Mouse (Mus musculus) ovary, postnatal 10 days (tissue): ENCODE data around the gene Gm43951.

Source experiments
- DNase-seq: peaks from one replicate; pipeline ENCODE4 v3.0.0; 2022; ENCODE audit warnings: low spot score

Gm43951 gene

DNA sequence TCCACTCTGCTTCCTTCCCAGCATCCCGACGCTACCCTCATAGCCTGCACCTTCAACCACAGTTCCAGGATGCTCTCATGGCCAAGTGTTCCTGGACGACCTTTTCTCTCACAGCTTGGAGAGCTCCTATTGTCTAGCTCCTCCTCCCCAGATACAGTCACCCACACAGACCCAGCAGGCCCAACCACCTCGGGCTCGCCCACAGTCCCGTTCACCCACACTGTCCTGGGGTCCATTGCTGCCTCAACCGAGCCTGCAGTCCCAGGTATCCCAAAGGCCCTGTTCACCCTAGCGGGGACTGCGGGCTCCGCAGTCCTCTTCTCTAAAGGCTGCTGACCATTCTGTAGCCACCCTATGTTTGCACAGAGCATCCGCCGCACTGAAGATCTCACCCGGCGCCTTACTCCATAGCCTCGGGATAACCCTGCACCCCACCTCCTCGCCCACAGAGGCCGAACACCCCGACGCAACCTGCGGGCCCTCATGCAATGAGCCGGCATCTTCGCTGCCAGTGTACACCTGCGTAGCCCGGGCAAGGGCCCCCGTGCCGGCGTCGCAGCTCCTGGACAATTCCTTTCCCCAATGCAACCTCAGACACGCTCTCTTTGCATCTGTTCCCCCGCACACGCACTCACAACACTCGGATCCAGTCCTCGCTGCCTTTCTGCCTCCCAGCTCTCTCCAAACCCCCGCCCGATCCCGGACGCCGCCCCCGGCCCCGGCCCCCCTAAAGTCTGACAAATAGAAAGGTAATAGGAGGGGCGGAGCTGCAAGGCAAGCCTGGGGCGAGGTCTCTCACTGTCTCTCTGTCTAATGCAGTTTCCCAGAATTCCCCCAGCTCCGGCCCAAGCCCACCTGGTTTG is at the start of gene Gm43951:
TSS of gene Gm43951 (minus strand) at position 500 of the 863 bp plus-strand sequence.
- DNase-seq = no peak

GRCm38 (mm10) chr11:72256441-72256840 is 49.8 kb upstream of the Gm43951 start:
- no peak for DNase-seq

GRCm38 (mm10) chr11:72255629-72256028 is 49.0 kb upstream of the Gm43951 start:
- no peak for DNase-seq

DNA sequence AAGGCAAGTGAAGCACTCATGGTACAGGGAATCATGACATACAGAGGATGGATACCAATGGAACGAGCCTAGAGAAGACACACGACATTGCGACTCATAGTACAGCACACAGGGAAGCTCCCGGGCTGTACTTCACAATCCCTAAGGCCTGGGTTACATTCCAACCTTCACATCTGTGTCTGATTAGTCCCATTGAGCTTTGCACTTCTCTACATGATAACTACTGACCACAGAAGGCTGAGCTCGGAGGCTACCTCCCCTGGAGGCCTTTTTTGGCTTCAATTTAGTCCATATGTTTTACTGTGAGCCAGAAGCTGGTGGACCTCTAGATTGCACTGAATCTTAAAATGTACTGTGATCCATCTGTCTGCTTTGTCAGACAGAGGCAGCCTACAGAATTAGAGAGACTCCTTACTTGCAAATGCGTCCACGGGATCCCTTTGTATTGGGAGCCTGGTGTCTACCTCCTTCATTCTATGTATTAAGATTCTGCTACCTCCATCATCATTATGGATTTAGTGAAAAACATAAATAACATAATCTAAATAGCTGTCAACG is 38.6 kb upstream of the Gm43951 start:
- DNase-seq = no peak

DNA sequence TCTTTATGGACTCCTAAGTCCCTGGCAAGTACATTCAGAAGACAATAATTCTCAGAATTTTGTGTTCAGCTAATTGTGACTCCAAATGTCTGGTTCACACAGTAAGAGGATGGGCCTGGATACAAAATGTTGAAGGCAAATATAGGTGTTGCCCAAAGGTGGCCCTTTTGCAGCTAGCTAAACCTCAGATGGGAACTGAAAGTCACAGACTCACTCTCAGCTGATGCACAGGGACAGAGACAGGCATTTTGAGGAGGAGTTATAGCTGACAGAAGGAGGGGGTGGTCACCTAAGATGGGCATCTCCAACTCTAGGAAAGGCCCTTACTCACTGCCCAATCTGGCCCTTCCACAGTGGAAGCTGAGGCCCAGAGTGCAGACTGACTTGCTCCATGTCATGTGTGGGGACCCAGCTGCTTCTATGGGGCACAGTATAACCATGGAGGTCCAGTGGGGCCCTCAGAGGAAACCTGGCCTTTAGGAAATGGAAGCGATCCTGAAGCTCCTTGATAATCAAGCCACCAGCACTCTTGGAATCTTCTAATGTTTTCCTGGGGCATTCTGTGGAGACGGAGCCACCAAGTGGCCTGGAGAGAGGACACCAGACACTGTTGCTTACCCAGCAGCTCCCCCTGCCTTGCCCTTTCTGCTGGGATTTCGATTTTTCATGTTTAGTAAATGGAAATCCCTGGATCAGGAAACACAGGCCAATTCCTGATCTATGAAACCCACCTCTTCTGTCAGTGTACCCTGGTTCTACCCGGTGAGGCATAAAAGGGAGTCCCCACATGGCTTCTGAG is 33.6 kb upstream of the Gm43951 start:
- no peak for DNase-seq

- DNase-seq = no peak
These were observed 27.4 kb upstream of the Gm43951 start for GRCm38 (mm10) chr11:72234013-72234412.

- no peak for DNase-seq
These were observed 26.4 kb upstream of the Gm43951 start for GRCm38 (mm10) chr11:72232991-72233390.

GRCm38 (mm10) chr11:72232068-72232467 is 25.4 kb upstream of the Gm43951 start:
- no peak for DNase-seq

- DNase-seq = no peak
These were observed 21.9 kb upstream of the Gm43951 start for GRCm38 (mm10) chr11:72228513-72228912.

GRCm38 (mm10) chr11:72226901-72227300 is 20.3 kb upstream of the Gm43951 start:
- no peak for DNase-seq

GRCm38 (mm10) chr11:72226020-72226791 is 19.6 kb upstream of the Gm43951 start:
- DNase-seq = no peak

GRCm38 (mm10) chr11:72224865-72225264 is 18.2 kb upstream of the Gm43951 start:
- peak; percentile 42 for DNase-seq

GRCm38 (mm10) chr11:72223414-72223813 is 16.8 kb upstream of the Gm43951 start:
- no peak for DNase-seq

DNA sequence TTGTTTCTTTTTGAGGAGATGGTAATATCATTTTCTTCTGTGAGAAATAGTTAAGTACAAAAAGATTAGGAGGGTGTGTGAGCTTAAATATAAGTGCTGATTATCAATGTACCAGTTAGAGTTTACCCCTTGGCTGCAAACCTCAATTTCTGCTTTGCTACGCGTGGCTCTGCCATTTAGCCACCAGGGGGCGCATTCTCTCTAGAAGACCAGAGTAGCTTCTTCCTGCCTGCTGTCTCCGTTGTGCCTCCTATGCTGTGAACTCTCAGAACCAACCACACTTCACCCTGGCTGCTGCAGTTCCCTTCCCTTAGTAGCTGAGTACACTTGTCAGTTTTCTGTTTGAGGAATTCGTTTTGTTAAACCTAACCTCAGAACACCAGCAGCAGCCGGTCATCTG is 14.6 kb upstream of the Gm43951 start:
- no peak for DNase-seq

GRCm38 (mm10) chr11:72217116-72217515 is 10.5 kb upstream of the Gm43951 start:
- no peak for DNase-seq

DNA sequence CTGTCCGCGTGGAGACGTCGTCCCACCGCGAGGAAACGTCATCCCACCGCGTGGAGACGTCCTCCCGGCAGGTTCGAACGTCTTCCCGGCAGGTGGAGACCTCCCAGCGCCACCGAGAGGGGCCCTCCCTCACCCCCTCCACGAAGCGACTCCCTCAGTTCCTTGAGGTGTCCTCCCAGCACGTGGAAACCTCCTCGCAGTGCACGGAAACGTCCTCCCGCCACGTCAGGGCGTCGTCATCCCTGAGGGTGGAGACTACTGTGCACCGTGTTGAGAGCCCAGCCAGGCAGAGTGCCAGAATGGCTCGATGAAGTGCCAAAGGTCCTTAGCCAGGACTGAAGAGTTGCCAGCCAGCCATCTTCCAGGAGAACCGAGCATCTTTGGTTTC is 8.8 kb upstream of the Gm43951 start, which contains the start of gene Med31:
TSS of gene Med31 (minus strand) at position 183 of the 388 bp plus-strand sequence.
- DNase-seq = peak; percentile 39

DNA sequence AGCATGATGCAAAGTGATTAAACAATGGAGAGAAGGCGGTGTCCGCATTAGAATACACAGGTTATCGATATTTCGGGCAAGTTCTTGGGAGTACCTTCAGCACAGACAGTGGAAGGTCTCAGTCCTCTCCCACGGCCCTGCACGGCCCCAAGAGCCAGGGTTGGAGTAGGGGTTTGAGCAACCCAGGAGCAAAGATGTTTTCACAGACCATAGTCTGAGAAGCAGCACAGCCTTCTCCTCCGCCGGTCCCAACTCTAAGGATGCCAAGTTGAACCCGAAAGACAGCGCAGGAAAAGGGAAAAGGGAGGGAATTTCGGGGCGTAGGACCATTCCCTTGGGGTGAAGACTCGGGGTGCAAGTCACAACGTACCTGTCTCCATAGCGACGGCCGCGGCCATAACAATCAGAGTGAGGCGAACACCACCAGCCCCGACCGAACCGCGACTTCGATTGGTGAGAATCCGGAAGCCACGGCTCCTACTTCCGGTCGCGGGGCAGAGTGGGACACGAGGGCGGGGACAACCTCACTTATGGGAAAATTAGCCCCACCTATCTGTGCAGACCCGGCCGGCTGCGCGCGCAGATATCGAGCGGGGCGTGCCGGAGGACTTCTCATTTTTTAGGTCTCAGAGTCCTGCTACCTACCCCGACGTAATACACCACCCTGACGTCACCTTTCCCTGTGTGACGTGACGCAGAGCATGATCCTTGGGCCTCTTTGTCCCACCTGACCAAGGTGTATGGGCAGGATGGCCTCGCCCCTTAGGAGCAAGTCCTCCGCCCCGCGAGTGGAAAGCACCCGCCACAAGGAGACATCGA is 8.2 kb upstream of the Gm43951 start:
- peak; percentile 78 for DNase-seq

DNA sequence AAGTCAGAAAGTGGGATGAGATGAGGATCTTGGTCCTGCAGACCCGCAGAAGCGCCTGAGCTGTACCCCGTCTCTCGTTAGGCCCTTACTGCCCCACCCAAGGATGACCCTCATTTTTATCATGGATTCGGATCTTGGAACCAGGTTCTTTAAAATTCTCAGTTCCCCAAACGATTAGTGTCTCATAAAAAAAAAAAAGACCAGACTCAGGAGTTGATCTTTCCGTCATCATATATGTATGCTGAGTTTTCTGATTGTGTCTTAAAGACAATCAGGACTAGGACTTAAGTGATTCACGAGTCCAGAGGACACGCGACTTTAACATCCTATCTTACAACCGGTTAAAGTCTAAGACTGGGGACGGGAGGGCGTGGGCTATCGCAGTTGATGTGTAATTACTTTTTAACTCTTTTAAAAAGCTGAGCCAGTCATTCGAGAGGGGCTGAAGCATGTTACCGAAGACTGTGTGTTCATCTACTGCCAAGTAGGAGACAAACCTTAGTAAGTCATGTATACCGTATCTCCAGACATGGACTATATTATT is 1.3 kb upstream of the Gm43951 start:
- no peak for DNase-seq

DNA sequence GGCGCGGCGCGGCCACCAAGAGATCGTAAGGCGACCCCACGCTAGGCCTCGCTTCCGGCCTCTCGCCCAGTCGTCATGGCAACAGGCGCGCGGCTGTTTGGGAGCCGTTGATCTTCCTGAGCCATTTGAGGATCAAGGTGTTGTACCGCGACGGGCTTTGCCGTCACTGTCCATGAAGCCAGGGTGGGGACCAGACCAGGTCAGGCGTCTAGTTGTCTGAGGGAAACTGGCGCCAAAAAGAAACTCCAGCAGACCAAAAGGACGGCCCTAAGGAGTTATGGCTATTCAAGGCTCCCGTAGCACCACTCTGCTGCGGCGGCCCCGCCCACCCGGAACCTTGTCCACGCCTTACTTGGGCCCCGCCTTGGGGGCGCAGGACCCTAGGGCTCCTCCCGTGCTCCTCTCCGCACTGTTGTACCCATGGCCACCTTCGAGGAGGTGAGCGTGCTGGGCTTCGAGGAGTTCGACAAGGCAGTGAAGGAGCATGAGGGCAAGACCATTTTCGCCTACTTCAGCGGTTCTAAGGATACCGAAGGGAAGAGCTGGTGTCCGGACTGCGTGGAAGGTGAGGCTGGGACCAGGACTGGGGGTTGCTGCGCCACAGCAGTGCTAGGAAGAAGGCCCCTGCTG is 679 bp upstream of the Gm43951 start, which contains the start of the genes 4933427D14Rik and Txndc17:
TSS of gene 4933427D14Rik (minus strand) at position 256 of the 630 bp plus-strand sequence.
TSS of gene Txndc17 (plus strand) at position 344 of the 630 bp plus-strand sequence.
- peak; percentile 78 for DNase-seq

- no peak for DNase-seq
These were observed 1.4 kb downstream of the Gm43951 start for GRCm38 (mm10) chr11:72205256-72205655.
